Mouse (Mus musculus) lung, postnatal 0 days (tissue): ENCODE measurements at regions not wholly inside any gene's neighbourhood (a gene's known extent, or its start where the extent isn't known, plus 50 kb on each side); places are given as distances from the start of the nearest gene placed in this dataset.

Experiments
- ATAC-seq: fragments of 200-750 bp; cut with Nextera tagmentation; 2 replicates; pipeline ENCODE4 v1.8.0; 2017; ENCODE audit warnings: moderate library complexity
- DNase-seq: peaks from one replicate; pipeline ENCODE4 v3.0.0-alpha.2; 2016; ENCODE audit warnings: low spot score
- H3K27ac ChIP-seq: fragments of 300-500 bp; sonication (generic); 2 replicates; pipeline ENCODE4 v1.5.1; 2014; ENCODE audit warnings: antibody characterized with exemption, mild to moderate bottlenecking, low read length, mixed read lengths
- H3K27me3 ChIP-seq: fragments of 300-500 bp; sonication (generic); replicated peaks from 2 replicates; pipeline ENCODE4 v1.6.1; 2014; ENCODE audit warnings: low read length, mixed read lengths; ENCODE audit not compliant: insufficient read depth
- H3K36me3 ChIP-seq: fragments of 300-500 bp; sonication (generic); 2 replicates; pipeline ENCODE4 v1.6.1; 2014; ENCODE audit warnings: low read length, mixed read lengths; ENCODE audit not compliant: insufficient read depth
- H3K4me1 ChIP-seq: fragments of 300-500 bp; sonication (generic); 2 replicates; pipeline ENCODE4 v1.6.1; 2014; ENCODE audit warnings: antibody characterized with exemption, low read depth, low read length, mixed read lengths; ENCODE audit not compliant: insufficient read depth
- H3K4me2 ChIP-seq: fragments of 300-500 bp; sonication (generic); replicated peaks from 2 replicates; pipeline ENCODE4 v1.6.1; 2014; ENCODE audit warnings: low read depth, mild to moderate bottlenecking, low read length, moderate library complexity, mixed read lengths
- H3K4me3 ChIP-seq: fragments of 300-500 bp; sonication (generic); 2 replicates; pipeline ENCODE4 v1.5.1; 2014; ENCODE audit warnings: low read depth, low read length
- H3K9ac ChIP-seq: fragments of 300-500 bp; sonication (generic); replicated peaks from 2 replicates; pipeline ENCODE4 v1.6.1; 2014; ENCODE audit warnings: low read depth, mild to moderate bottlenecking
- H3K9me3 ChIP-seq: fragments of 300-500 bp; sonication (generic); 2 replicates; pipeline ENCODE4 v1.6.1; 2016; ENCODE audit warnings: low read length, mixed read lengths
- CTCF ChIP-seq: IDR thresholded peaks from 2 replicates; pipeline ENCODE4 v1.5.1; 2016; ENCODE audit warnings: antibody characterized with exemption, mild to moderate bottlenecking
- EP300 ChIP-seq: IDR thresholded peaks from 2 replicates; pipeline ENCODE4 v1.6.1; 2016; ENCODE audit warnings: antibody characterized with exemption, mild to moderate bottlenecking, control low read depth
- WGBS: fragments of 180-500 bp; shearing (Covaris S2); extraction: QIAGEN DNeasy Blood & Tissue Kit; methylation state at CpG from one replicate; pipeline ENCODE4 v1.1.7; 2014; 5-methylcytosine and 5-hydroxymethylcytosine counted together

- TF ChIP-seq CTCF (no peak), EP300 (no peak)
- DNase-seq: no peak
- Histone ChIP-seq H3K9ac (no peak overlapping the region), H3K27me3 (no peaks in the 10 kb centered on the region), H3K4me1 (no peaks in the 10 kb centered on the region), H3K9me3 (no peaks in the 10 kb centered on the region), H3K4me3 (no peak overlapping the region), H3K27ac (no peak overlapping the region), H3K4me2 (no peak overlapping the region), H3K36me3 (no peaks in the 10 kb centered on the region)
- WGBS: 69% methylated on average over 2 of the region's 2 CpGs
- ATAC-seq: no peak
Measured at GRCm38 (mm10) chr12:9118576-9118975, 88.8 kb downstream of the Ttc32 start.

DNA sequence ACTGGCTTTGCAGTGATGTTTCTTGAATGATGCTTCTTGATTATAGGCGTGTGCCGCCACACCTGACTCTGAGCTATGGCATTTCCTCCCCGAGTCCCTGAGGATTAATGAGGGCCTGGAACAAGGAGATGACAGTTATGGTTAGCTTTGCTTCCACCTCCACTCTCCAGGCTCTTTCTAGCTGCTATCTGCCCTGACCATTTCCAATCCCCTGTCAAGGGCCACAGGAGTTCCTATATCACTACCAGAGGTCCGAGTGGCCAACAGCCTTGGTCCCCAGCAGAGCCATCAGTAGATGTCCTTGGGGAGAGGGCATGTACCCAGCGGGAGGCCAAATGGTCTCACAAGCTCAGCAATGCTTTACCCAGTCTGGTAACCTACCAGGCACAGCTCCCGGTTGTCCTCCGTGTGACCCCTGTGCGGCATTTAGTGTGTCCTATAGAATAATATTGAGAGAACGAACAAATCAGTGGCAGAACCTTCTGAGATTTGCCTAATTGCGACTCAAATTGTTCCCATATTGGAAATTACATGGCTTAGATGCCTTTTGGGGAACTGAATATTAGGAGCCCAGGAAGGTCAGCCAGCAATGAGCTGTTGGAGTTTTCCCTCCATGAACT lies 98.2 kb downstream of the Ttc32 start:
- Histone ChIP-seq H3K9ac (no peak overlapping the region), H3K27ac (no peak overlapping the region), H3K36me3 (no peaks in the 10 kb centered on the region), H3K4me1 (no peaks in the 10 kb centered on the region; the same call in 1 of the 2 replicates), H3K4me3 (no peak overlapping the region), H3K27me3 (no peaks in the 10 kb centered on the region), H3K4me2 (no peak overlapping the region), H3K9me3 (no peaks in the 10 kb centered on the region)
- DNase-seq (no peak), ATAC-seq (no peak)
- WGBS: 83% methylated on average over 10 of the region's 10 CpGs
- TF ChIP-seq EP300: no peak
- no peak for TF ChIP-seq CTCF

GRCm38 (mm10) chr12:9128581-9129275 lies 98.9 kb downstream of the Ttc32 start:
- DNase-seq (no peak), ATAC-seq (no peak)
- H3K4me3 ChIP-seq: no peak overlapping the region
- WGBS: 63% methylated on average over 6 of the region's 6 CpGs
- no peaks in the 10 kb centered on the region; the same call in 1 of the 2 replicates for H3K4me1 ChIP-seq
- no peaks in the 10 kb centered on the region for H3K27me3 ChIP-seq
- H3K27ac ChIP-seq: no peak overlapping the region
- no peaks in the 10 kb centered on the region for H3K36me3 ChIP-seq
- no peaks in the 10 kb centered on the region for H3K9me3 ChIP-seq
- no peak for TF ChIP-seq EP300
- no peak for TF ChIP-seq CTCF
- H3K4me2 ChIP-seq: no peak overlapping the region
- no peak overlapping the region for H3K9ac ChIP-seq

DNA sequence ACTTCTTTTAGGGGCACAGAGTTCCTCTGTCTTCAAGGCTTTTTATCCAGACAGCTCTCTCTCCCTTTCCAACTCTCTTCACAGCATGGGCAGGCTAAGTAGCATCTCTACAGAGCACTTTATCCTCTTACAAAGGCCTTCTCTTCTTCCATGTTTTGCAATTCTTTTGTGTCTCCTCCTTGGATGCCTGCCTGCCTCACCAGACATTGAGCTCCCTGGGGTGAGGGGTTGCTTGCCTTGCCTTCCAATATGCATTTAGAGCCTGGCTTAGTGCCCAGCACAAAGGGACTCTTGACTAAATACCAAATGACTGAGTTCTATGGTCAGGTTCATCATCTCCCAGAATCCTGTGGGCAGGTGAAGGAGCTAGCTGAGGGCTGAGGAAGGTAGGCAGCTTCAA lies 102.8 kb downstream of the Ttc32 start:
- Histone ChIP-seq H3K27ac (no peak overlapping the region), H3K4me3 (no peak overlapping the region), H3K27me3 (no peaks in the 10 kb centered on the region), H3K36me3 (no peaks in the 10 kb centered on the region), H3K9ac (no peak overlapping the region), H3K4me1 (no peaks in the 10 kb centered on the region; the same call in 1 of the 2 replicates), H3K4me2 (no peak overlapping the region), H3K9me3 (no peaks in the 10 kb centered on the region)
- no peak for DNase-seq
- TF ChIP-seq EP300 (no peak), CTCF (no peak)
- no peak for ATAC-seq

GRCm38 (mm10) chr12:9133890-9134870 lies 104.4 kb downstream of the Ttc32 start:
- H3K9me3 ChIP-seq: no peaks in the 10 kb centered on the region
- 76% methylated on average over 7 of the region's 7 CpGs for WGBS
- DNase-seq (no peak), ATAC-seq (no peak)
- no peak overlapping the region for H3K4me2 ChIP-seq
- no peak overlapping the region for H3K27ac ChIP-seq
- H3K27me3 ChIP-seq: no peaks in the 10 kb centered on the region
- no peaks in the 10 kb centered on the region; the same call in 1 of the 2 replicates for H3K4me1 ChIP-seq
- H3K4me3 ChIP-seq: no peak overlapping the region
- TF ChIP-seq CTCF (no peak), EP300 (no peak)
- no peak overlapping the region for H3K9ac ChIP-seq
- H3K36me3 ChIP-seq: no peaks in the 10 kb centered on the region

- no peak overlapping the region for H3K4me2 ChIP-seq
- ATAC-seq (no peak), DNase-seq (no peak)
- H3K4me1 ChIP-seq: no peaks in the 10 kb centered on the region
- no peak overlapping the region for H3K9ac ChIP-seq
- H3K27me3 ChIP-seq: no peaks in the 10 kb centered on the region
- TF ChIP-seq CTCF (no peak), EP300 (no peak)
- no peak overlapping the region for H3K27ac ChIP-seq
- no peak overlapping the region for H3K4me3 ChIP-seq
- H3K9me3 ChIP-seq: no peaks in the 10 kb centered on the region
- H3K36me3 ChIP-seq: no peaks in the 10 kb centered on the region
Measured at GRCm38 (mm10) chr12:9151001-9151400, 121.2 kb downstream of the Ttc32 start.
